Mouse (Mus musculus) midbrain, embryonic 12.5 days (tissue): Measurements from ENCODE around the gene Slc15a2. TPM values are rescaled to one million over a fixed set of nuclear protein-coding genes. Genes with fewer than 3 reads are reported as not detected.

Experiments used
- ATAC-seq: fragments of 200-750 bp; cut with Nextera tagmentation; 2 replicates; pipeline ENCODE4 v1.8.0; 2017; ENCODE audit warnings: low read depth, moderate TSS enrichment, moderate library complexity; ENCODE audit not compliant: low FRiP score
- H3K27ac ChIP-seq: fragments of 300-500 bp; sonication (generic); replicated peaks from 2 replicates; pipeline ENCODE4 v1.5.1; 2016; ENCODE audit warnings: mild to moderate bottlenecking
- H3K27me3 ChIP-seq: fragments of 300-500 bp; sonication (generic); 2 replicates; pipeline ENCODE4 v1.6.1; 2016; ENCODE audit warnings: mild to moderate bottlenecking
- H3K36me3 ChIP-seq: fragments of 300-500 bp; sonication (generic); 2 replicates; pipeline ENCODE4 v1.6.1; 2016
- H3K4me1 ChIP-seq: fragments of 300-500 bp; sonication (generic); 2 replicates; pipeline ENCODE4 v1.6.1; 2016
- H3K4me2 ChIP-seq: fragments of 300-500 bp; sonication (generic); replicated peaks from 2 replicates; pipeline ENCODE4 v1.6.1; 2016; ENCODE audit warnings: mild to moderate bottlenecking, moderate library complexity
- H3K4me3 ChIP-seq: fragments of 300-500 bp; sonication (generic); 2 replicates; pipeline ENCODE4 v1.5.1; 2016; ENCODE audit warnings: mild to moderate bottlenecking
- H3K9ac ChIP-seq: fragments of 300-500 bp; sonication (generic); replicated peaks from 2 replicates; pipeline ENCODE4 v1.6.1; 2016; ENCODE audit warnings: mild to moderate bottlenecking, moderate library complexity
- H3K9me3 ChIP-seq: fragments of 300-500 bp; sonication (generic); 2 replicates; pipeline ENCODE4 v1.6.1; 2016; ENCODE audit warnings: mild to moderate bottlenecking
- WGBS: fragments of 180-500 bp; shearing (Covaris S2); methylation state at CpG from one replicate; pipeline ENCODE4 v1.1.7; 2016; 5-methylcytosine and 5-hydroxymethylcytosine counted together
- polyA plus RNA-seq: library from polyadenylated mRNA; unstranded; fragments of >200 nt; fragmentation: Nextera tagmentation; extraction: Ambion mirVana; gene quantifications from 2 replicates; pipeline ENCODE4 v1.2.1, GENCODE M21; 2016

The Slc15a2 gene
- polyA plus RNA-seq, result 1.2 and 2.9 TPM in 2 replicates

DNA sequence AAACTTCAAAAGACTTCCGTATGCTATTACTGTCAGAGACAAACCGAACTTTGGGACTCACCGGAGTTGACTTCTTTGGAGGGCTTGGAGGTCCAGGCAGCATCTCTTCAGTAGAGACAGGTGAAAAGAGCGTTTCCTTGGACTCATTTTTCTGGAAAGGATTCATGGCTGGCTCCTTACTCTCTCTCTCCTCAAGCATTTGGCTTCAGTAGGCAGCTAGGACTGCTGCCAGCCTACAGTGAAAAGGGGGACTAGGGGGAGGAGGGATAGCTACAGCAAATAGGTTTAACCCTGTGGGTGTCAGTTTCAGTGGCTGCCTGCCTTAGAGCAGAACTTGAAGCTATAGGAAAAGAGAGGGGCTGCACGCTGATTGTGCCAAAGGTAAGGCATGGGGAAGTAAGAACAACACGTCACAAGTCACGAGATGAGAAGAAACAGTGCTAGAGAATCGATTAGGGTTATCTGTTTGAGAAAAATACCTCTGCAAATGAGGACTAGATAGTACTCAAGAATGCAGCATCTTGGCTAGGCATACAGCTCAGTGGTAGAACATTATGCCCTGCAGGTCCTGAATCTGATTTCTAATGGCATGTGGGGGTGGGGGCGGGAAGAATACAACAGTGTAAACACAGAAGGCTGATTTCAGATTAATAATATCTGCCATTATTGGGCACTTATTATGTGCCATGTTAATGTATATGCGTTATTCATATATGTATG is at the start of gene Slc15a2:
TSS of gene Slc15a2 (minus strand) at position 369 of the 720 bp plus-strand sequence.
- Histone ChIP-seq H3K9ac (no peak within 1 kb of the TSS), H3K4me2 (no peak within 1 kb of the TSS), H3K4me1 (no peaks in the 10 kb centered on the region), H3K4me3 (no peak within 1 kb of the TSS), H3K27ac (no peak within 1 kb of the TSS), H3K27me3 (no peaks in the 10 kb centered on the region), H3K36me3 (no peaks in the 10 kb centered on the region), H3K9me3 (no peaks in the 10 kb centered on the region)
- 76% methylated on average over 10 of the region's 10 CpGs for WGBS
- ATAC-seq, result no peak

DNA sequence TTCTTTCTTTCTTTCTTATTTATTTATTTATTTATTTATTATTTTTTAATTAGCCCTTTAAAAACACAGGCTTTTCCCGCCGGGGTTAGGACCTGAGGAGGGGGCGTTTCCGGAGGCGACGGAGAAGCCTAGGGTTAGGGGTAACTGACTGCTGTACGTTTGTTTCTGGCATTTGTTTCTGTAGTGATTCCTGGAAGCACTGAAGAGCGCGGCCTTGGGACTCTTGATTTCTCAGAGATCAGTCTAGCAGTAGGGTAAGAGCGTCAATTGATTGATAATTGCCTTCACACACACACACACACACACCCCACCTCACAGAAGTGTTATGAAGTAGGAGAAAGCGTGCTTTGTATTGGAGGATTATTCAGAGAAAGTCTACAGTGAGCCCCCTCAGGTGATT is 44.1 kb upstream of the Slc15a2 start:
- Histone ChIP-seq H3K27ac (peak overlapping the region; percentile 79), H3K4me1 (peaks cover 12% of the 10 kb centered on the region), H3K9me3 (no peaks in the 10 kb centered on the region), H3K27me3 (peaks cover 8% of the 10 kb centered on the region), H3K9ac (peak overlapping the region; percentile 85), H3K4me3 (peak overlapping the region; percentile 81), H3K36me3 (no peaks in the 10 kb centered on the region), H3K4me2 (peak overlapping the region; percentile 76)
- peak; percentile 11; the same call in 1 of the 2 replicates for ATAC-seq
- WGBS, result 5% methylated on average over 11 of the region's 11 CpGs

DNA sequence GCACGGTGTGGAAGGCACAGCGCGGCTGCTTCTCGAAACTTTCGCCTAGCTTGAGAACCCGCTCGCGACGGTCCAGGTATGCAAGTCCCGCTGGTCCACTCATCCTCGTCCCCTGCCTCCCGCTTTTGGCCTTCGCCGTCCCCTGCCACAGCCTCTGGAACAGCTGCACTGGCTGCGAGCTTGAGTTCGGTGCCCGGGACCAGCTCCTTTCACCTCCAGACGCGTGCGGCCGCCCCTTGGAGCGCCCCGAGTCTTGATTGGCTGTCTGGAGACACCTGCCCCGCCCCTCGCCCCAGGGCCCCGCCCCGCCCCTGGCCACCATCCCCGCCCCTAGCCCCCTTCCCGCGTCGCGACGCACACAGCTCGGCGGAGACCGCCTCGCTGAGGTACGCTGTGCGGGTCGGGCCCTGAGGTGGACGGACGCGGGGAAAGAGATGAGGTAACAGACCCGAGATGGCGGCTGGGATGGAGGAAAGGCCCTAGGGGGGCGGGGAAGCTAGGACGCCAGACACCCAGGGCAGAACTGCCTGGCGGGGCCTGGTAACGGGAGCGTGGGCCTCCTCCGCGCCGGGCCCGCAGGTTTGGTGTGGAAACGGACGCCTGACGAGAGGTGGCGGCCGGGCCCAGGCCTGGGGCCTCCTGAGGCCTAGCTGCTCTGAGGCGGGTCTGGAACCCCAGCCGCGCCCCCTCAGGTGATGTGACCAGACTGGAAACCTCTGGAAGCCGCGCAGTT is 43.5 kb upstream of the Slc15a2 start, which contains the start of gene Iqcb1:
TSS of gene Iqcb1 (plus strand) at position 332 of the 733 bp plus-strand sequence.
- peaks cover 8% of the 10 kb centered on the region for H3K27me3 ChIP-seq
- ATAC-seq, result peak; percentile 99
- H3K4me2 ChIP-seq, result peak within 1 kb of the TSS; percentile 76
- no peaks in the 10 kb centered on the region for H3K36me3 ChIP-seq
- peak within 1 kb of the TSS; percentile 79 for H3K27ac ChIP-seq
- WGBS, result under 1% methylated on average over 60 of the region's 64 CpGs
- H3K9ac ChIP-seq, result peak within 1 kb of the TSS; percentile 85
- H3K9me3 ChIP-seq, result no peaks in the 10 kb centered on the region
- peaks cover 12% of the 10 kb centered on the region for H3K4me1 ChIP-seq
- peak within 1 kb of the TSS; percentile 81 for H3K4me3 ChIP-seq

GRCm38 (mm10) chr16:36827611-36828053 is 42.9 kb upstream of the Slc15a2 start:
- Histone ChIP-seq H3K27ac (no peak overlapping the region), H3K4me1 (peaks cover 12% of the 10 kb centered on the region), H3K9me3 (no peaks in the 10 kb centered on the region), H3K4me2 (peak overlapping the region; percentile 76), H3K9ac (peak overlapping the region; percentile 85), H3K27me3 (peaks cover 8% of the 10 kb centered on the region), H3K36me3 (no peaks in the 10 kb centered on the region), H3K4me3 (peak overlapping the region; percentile 81)
- 2% methylated on average over 11 of the region's 11 CpGs for WGBS
- no peak for ATAC-seq

- Histone ChIP-seq H3K4me3 (no peak overlapping the region), H3K9ac (no peak overlapping the region), H3K4me1 (peaks cover 5% of the 10 kb centered on the region; the same call in 1 of the 2 replicates), H3K36me3 (no peaks in the 10 kb centered on the region), H3K9me3 (no peaks in the 10 kb centered on the region), H3K27me3 (peaks cover 3% of the 10 kb centered on the region; the same call in 1 of the 2 replicates), H3K27ac (no peak overlapping the region), H3K4me2 (no peak overlapping the region)
- 16% methylated on average over 3 of the region's 3 CpGs for WGBS
- no peak for ATAC-seq
These were observed 36.7 kb upstream of the Slc15a2 start for GRCm38 (mm10) chr16:36821474-36821873.

GRCm38 (mm10) chr16:36820747-36821146 is 36.0 kb upstream of the Slc15a2 start:
- no peak for ATAC-seq
- WGBS, result 83% methylated on average over 3 of the region's 3 CpGs
- H3K27me3 ChIP-seq, result no peaks in the 10 kb centered on the region
- peaks cover 5% of the 10 kb centered on the region; the same call in 1 of the 2 replicates for H3K4me1 ChIP-seq
- H3K36me3 ChIP-seq, result no peaks in the 10 kb centered on the region
- H3K4me3 ChIP-seq, result no peak overlapping the region
- H3K4me2 ChIP-seq, result no peak overlapping the region
- H3K9ac ChIP-seq, result no peak overlapping the region
- no peak overlapping the region for H3K27ac ChIP-seq
- H3K9me3 ChIP-seq, result no peaks in the 10 kb centered on the region

DNA sequence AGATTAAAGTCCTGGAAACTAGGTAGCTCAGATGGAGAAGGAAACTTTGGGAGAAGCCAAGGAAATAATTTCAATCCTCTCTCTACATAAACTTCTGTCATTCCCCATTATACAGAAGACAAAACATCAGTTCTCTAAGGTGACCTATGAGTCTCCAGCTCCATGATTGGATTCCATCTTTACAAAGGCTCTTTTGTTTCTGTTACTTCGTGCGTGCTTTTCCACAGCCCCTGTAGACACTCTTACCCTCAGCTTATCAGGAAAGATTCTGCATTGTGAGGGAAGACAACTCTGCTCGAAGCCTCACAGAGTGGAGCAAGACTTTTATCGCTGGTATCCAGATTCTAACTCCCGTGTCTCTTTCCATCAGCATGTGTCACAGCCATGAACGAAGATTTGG is 35.3 kb upstream of the Slc15a2 start:
- Histone ChIP-seq H3K9ac (no peak overlapping the region), H3K27ac (no peak overlapping the region), H3K27me3 (no peaks in the 10 kb centered on the region), H3K4me1 (peaks cover 5% of the 10 kb centered on the region; the same call in 1 of the 2 replicates), H3K36me3 (no peaks in the 10 kb centered on the region), H3K4me2 (no peak overlapping the region), H3K4me3 (no peak overlapping the region), H3K9me3 (no peaks in the 10 kb centered on the region)
- no peak for ATAC-seq
- 60% methylated on average over 6 of the region's 6 CpGs for WGBS

DNA sequence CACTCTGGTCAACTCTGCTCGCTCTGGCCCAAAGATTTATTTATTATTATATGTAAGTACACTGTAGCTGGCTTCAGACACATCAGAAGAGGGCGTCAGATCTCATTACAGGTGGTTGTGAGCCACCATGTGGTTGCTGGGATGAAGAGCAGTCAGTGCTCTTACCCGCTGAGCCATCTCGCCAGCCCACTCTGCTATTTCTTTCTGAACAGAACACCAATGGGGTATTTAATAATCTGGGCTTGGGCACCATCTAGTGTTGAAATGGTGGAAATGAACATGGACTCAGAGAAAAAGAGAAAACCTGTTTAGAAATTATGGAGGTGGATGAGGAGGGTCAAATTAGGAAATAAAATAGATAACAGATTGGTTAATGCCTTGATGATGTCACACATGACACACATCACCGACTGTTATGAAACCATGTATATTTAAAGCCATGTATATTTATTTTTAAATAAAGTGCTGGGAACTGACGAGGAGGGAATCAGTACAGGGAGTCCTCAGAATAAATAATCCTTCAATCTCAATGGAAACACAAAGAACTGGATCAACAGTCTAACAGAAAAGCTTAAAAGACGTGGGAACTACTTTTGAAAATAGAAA is 32.7 kb upstream of the Slc15a2 start:
- 20% methylated on average over 7 of the region's 7 CpGs for WGBS
- peak; percentile 85 for ATAC-seq
- Histone ChIP-seq H3K9ac (no peak overlapping the region), H3K4me2 (no peak overlapping the region), H3K9me3 (no peaks in the 10 kb centered on the region), H3K4me1 (peaks cover 5% of the 10 kb centered on the region; the same call in 1 of the 2 replicates), H3K27ac (no peak overlapping the region), H3K4me3 (no peak overlapping the region), H3K27me3 (no peaks in the 10 kb centered on the region), H3K36me3 (no peaks in the 10 kb centered on the region)

DNA sequence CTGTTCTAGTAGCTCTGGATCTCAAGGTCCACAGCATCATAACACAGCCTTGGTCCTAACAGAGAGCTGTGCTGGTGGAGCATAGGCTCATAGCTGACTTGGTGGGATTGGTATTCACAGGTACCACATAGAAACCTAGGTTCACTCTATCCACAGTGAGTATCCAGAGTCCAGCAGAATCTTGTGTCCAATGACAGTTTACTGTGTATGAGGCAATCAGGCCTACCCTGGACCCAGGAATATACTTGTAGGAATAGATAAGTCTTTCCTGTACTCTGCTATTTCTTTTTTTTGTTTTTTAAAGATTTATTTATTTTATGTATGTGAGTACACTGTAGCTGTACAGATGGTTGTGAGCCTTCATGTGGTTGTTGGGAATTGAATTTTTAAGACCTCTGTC is 32.2 kb upstream of the Slc15a2 start:
- H3K4me2 ChIP-seq, result no peak overlapping the region
- H3K4me3 ChIP-seq, result no peak overlapping the region
- H3K27ac ChIP-seq, result no peak overlapping the region
- no peaks in the 10 kb centered on the region for H3K9me3 ChIP-seq
- H3K4me1 ChIP-seq, result peaks cover 5% of the 10 kb centered on the region; the same call in 1 of the 2 replicates
- no peak overlapping the region for H3K9ac ChIP-seq
- H3K27me3 ChIP-seq, result no peaks in the 10 kb centered on the region
- no peaks in the 10 kb centered on the region for H3K36me3 ChIP-seq
- peak; percentile 49; the same call in 1 of the 2 replicates for ATAC-seq

- H3K9ac ChIP-seq, result no peak overlapping the region
- no peaks in the 10 kb centered on the region for H3K27me3 ChIP-seq
- ATAC-seq, result no peak
- WGBS, result 55% methylated on average over 3 of the region's 3 CpGs
- H3K27ac ChIP-seq, result no peak overlapping the region
- H3K9me3 ChIP-seq, result no peaks in the 10 kb centered on the region
- no peak overlapping the region for H3K4me3 ChIP-seq
- H3K4me1 ChIP-seq, result no peaks in the 10 kb centered on the region
- H3K36me3 ChIP-seq, result no peaks in the 10 kb centered on the region
- no peak overlapping the region for H3K4me2 ChIP-seq
These were observed 28.9 kb upstream of the Slc15a2 start for GRCm38 (mm10) chr16:36813680-36814079.

DNA sequence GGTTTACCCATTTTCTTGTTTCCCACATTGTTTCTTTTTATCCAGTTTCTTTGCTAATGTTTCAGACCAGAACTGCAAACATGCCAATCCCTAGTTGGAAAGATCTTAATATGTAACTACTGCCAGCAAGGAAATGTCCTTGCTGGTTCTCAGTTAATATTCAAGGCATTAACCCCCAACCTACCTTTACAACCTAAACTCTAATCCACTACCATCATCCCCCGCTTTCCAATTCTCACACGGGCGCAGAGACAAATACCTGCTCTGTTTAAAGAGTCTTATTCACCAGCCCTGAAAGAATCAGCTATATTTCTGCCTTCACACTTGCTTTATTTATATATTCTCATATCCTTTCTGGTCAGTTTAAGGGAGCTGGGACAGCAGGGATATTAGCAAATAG is 23.9 kb upstream of the Slc15a2 start:
- no peaks in the 10 kb centered on the region for H3K36me3 ChIP-seq
- no peak overlapping the region for H3K4me3 ChIP-seq
- no peak overlapping the region for H3K27ac ChIP-seq
- H3K9ac ChIP-seq, result no peak overlapping the region
- H3K4me1 ChIP-seq, result no peaks in the 10 kb centered on the region
- H3K4me2 ChIP-seq, result no peak overlapping the region
- WGBS, result 84% methylated on average over 3 of the region's 3 CpGs
- no peak for ATAC-seq
- no peaks in the 10 kb centered on the region for H3K27me3 ChIP-seq
- H3K9me3 ChIP-seq, result no peaks in the 10 kb centered on the region

- Histone ChIP-seq H3K9me3 (no peaks in the 10 kb centered on the region; the same call in 1 of the 2 replicates), H3K9ac (no peak overlapping the region), H3K4me1 (no peaks in the 10 kb centered on the region), H3K27ac (no peak overlapping the region), H3K4me3 (no peak overlapping the region), H3K27me3 (no peaks in the 10 kb centered on the region), H3K4me2 (no peak overlapping the region), H3K36me3 (no peaks in the 10 kb centered on the region)
- WGBS, result 89% methylated on average over 3 of the region's 3 CpGs
- no peak for ATAC-seq
These were observed 17.6 kb upstream of the Slc15a2 start for GRCm38 (mm10) chr16:36802361-36802760.
